Mouse (Mus musculus) thymus, adult 2 months (tissue): Measurements from ENCODE around the gene Pknox2.

Experiments
- CTCF ChIP-seq: fragments of 200-500 bp; IDR thresholded peaks from 2 replicates; pipeline ENCODE4 v1.5.1; 2012; ENCODE audit warnings: mild to moderate bottlenecking, control low read depth, low read length, moderate library complexity, borderline replicate concordance; ENCODE audit not compliant: control insufficient read depth, poor library complexity, insufficient read depth; ENCODE audit errors: extremely low read depth
- POLR2A ChIP-seq: fragments of 200-500 bp; IDR thresholded peaks from 2 replicates; pipeline ENCODE4 v1.6.1; 2012; ENCODE audit warnings: mild to moderate bottlenecking, low read length, control low read depth, moderate library complexity; ENCODE audit not compliant: control insufficient read depth, poor library complexity, insufficient read depth; ENCODE audit errors: extremely low read depth

DNA sequence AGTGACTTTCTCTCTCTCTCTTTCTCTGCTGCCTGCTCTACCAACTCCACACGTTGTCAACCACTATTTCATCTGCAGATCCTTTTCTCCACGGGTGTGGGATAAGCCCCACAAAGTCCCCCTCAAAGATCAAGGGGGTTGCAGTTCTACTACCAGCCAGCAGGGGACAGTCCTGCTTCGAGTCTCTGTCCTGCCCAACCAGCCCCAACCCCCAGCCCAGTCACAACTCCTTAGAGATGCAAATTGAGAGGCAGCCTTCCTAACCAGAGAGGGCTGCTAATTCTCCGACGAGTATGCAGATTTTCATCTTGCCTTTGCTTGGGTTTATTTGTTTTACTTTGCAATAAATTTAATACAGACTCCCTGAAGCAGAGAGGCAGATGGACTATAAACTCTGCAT is 29.9 kb upstream of the Pknox2 start:
- TF ChIP-seq CTCF: peak; percentile 96
- no peak for TF ChIP-seq POLR2A
